Mouse (Mus musculus) ES-E14 (cell line): ENCODE data around the gene Tmem218. TPM values are rescaled to one million over a fixed set of nuclear protein-coding genes. Genes with fewer than 3 reads are reported as not detected.

Source experiments
- DNase-seq: peaks from one replicate; pipeline ENCODE4 v3.0.0-alpha.2; 2013; ENCODE audit warnings: low read depth, low spot score
- H3K27ac ChIP-seq: 2 replicates; pipeline ENCODE4 v1.5.1; 2012; ENCODE audit warnings: low read depth, mild to moderate bottlenecking, low read length, moderate library complexity, mixed read lengths; ENCODE audit not compliant: poor library complexity, insufficient read depth, severe bottlenecking
- H3K36me3 ChIP-seq: 2 replicates; pipeline ENCODE4 v1.6.1; 2012; ENCODE audit warnings: mild to moderate bottlenecking, low read length, moderate library complexity, mixed read lengths; ENCODE audit not compliant: control insufficient read depth, poor library complexity, insufficient read depth, severe bottlenecking
- H3K4me1 ChIP-seq, 2 experiments: fragments of 150-350 bp in 1 of 2; sonication (generic) in 1 of 2; 2 replicates each; pipeline ENCODE4 v1.6.1; 2012; ENCODE audit warnings: low read length in 2 of 2, mild to moderate bottlenecking in 1 of 2, mixed read lengths in 1 of 2; ENCODE audit not compliant: control insufficient read depth in 2 of 2, insufficient read depth in 2 of 2, poor library complexity in 1 of 2
- H3K4me3 ChIP-seq, 2 experiments: fragments of 150-350 bp in 1 of 2; sonication (generic) in 1 of 2; 2 replicates each; pipeline ENCODE4 v1.5.1; 2012; ENCODE audit warnings: low read length in 2 of 2, low read depth in 1 of 2, mild to moderate bottlenecking in 1 of 2, mixed read lengths in 1 of 2; ENCODE audit not compliant: insufficient read depth in 1 of 2, poor library complexity in 1 of 2, severe bottlenecking in 1 of 2
- H3K9ac ChIP-seq: 2 replicates; pipeline ENCODE4 v1.6.1; 2012; ENCODE audit warnings: low read depth, mild to moderate bottlenecking, low read length, mixed read lengths; ENCODE audit not compliant: poor library complexity, insufficient read depth, severe bottlenecking
- H3K9me3 ChIP-seq: fragments of 150-350 bp; sonication (generic); 2 replicates; pipeline ENCODE4 v1.6.1; 2012; ENCODE audit warnings: low read depth, mild to moderate bottlenecking, low read length; ENCODE audit not compliant: control insufficient read depth, insufficient read depth
- CHD2 ChIP-seq: IDR thresholded peaks from 2 replicates; pipeline ENCODE4 v1.6.1; 2014; ENCODE audit warnings: mild to moderate bottlenecking, low read depth, low read length, inconsistent platforms
- HCFC1 ChIP-seq: IDR thresholded peaks from 2 replicates; pipeline ENCODE4 v1.6.1; 2012; ENCODE audit warnings: low read length, inconsistent platforms, borderline replicate concordance; ENCODE audit not compliant: insufficient read depth
- MAFK ChIP-seq: IDR thresholded peaks from 2 replicates; pipeline ENCODE4 v1.6.1; 2014; ENCODE audit warnings: mild to moderate bottlenecking, low read depth, low read length, inconsistent platforms; ENCODE audit not compliant: insufficient read depth
- ZC3H11A ChIP-seq: IDR thresholded peaks from 2 replicates; pipeline ENCODE4 v1.6.1; 2012; ENCODE audit warnings: low read depth, mild to moderate bottlenecking, inconsistent platforms, low read length, borderline replicate concordance
- ZNF384 ChIP-seq: IDR thresholded peaks from 2 replicates; pipeline ENCODE4 v1.6.1; 2012; ENCODE audit warnings: low read depth, low read length, inconsistent platforms
- in situ Hi-C, 2 experiments: fragments of 600-800 bp; cut with MboI; formaldehyde crosslinking; loops; one replicate each; pipeline ENCODE4 v1.15.1; 2025; ENCODE audit warnings: low sequenced_read_pairs in 2 of 2, inconsistent platforms in 1 of 2; ENCODE audit not compliant: unreplicated experiment in 2 of 2
- total RNA-seq: library from RNA; depleted of rRNA; stranded (reverse); fragments of 300-350 nt; gene quantifications from 2 replicates; pipeline ENCODE4 v1.2.3, GENCODE M21; 2012; rRNA removed

The Tmem218 gene
- total RNA-seq, 1 experiment: 3.3 TPM

GRCm38 (mm10) chr9:37266622-37267021 is 58.6 kb downstream of the Tmem218 start:
- DNase-seq: no peak
- no peak overlapping the region for H3K4me3 ChIP-seq
- no peaks in the 10 kb centered on the region for H3K4me1 ChIP-seq
- TF ChIP-seq CHD2: no peak
- TF ChIP-seq ZC3H11A: no peak
- no peak for TF ChIP-seq MAFK
- no peak for TF ChIP-seq HCFC1
- TF ChIP-seq ZNF384: no peak
- no peaks in the 10 kb centered on the region for H3K9me3 ChIP-seq
- H3K9ac ChIP-seq: no peak overlapping the region
- no peaks in the 10 kb centered on the region for H3K36me3 ChIP-seq
- no peak overlapping the region for H3K27ac ChIP-seq
- in situ Hi-C loops: no loop called here

Other genes starting within 250 kb of the Tmem218 start
- gene Pknox2, start 60.8 kb upstream of the Tmem218 start, total RNA-seq: 1.2 and 1.8 TPM in 2 replicates
- 4.1 and 5.8 TPM in 2 replicates for gene Slc37a2, start 47.5 kb downstream of the Tmem218 start, total RNA-seq
- 6.7 and 6.9 TPM in 2 replicates for gene Ccdc15, start 140.2 kb downstream of the Tmem218 start, total RNA-seq
- 0.32 and 0.36 TPM in 2 replicates for gene Hepacam, start 159.1 kb downstream of the Tmem218 start, total RNA-seq
- gene Robo4, start 193.7 kb downstream of the Tmem218 start, total RNA-seq: 10.8 and 11.2 TPM in 2 replicates
- 1.2 and 1.4 TPM in 2 replicates for gene Robo3, start 225.0 kb downstream of the Tmem218 start, total RNA-seq